Mouse (Mus musculus): ENCODE data around the gene Elf3. TPM values are rescaled to one million over a fixed set of nuclear protein-coding genes. Genes with fewer than 3 reads are reported as not detected.
"Not testable (repeated sequence)": the region's sequence is repeated elsewhere in the genome, so short reads cannot be mapped to it uniquely, and the experiment has no call there.

Gene Elf3
- polyA plus RNA-seq, 1 experiment = not detected

GRCm38 (mm10) chr1:135237131-135237851 lies 21.1 kb downstream of the Elf3 start:
- H3K27ac ChIP-seq (ENCODE audit: control insufficient read depth, insufficient read depth, low read depth, low read length) = no peak overlapping the region

GRCm38 (mm10) chr1:135234771-135235170 lies 23.6 kb downstream of the Elf3 start:
- no peaks in the 10 kb centered on the region for H3K36me3 ChIP-seq (ENCODE audit: control insufficient read depth, insufficient read depth, low read length)
- H3K4me1 ChIP-seq (ENCODE audit: control insufficient read depth, insufficient read depth, low read length) = no peaks in the 10 kb centered on the region; the same call in none of the 2 replicates
- H3K27ac ChIP-seq (ENCODE audit: control insufficient read depth, insufficient read depth, low read depth, low read length) = no peak overlapping the region
- no peaks in the 10 kb centered on the region for H3K27me3 ChIP-seq (ENCODE audit: control insufficient read depth, insufficient read depth, low read length)
- H3K4me3 ChIP-seq (ENCODE audit: control insufficient read depth, low read depth, low read length) = no peak overlapping the region
- TF ChIP-seq POLR2A (IDR thresholded peaks at IDR 0.05; ENCODE audit: control insufficient read depth, low read depth, low read length) (no peak), CTCF (IDR thresholded peaks at IDR 0.05; ENCODE audit: control insufficient read depth, insufficient read depth, insufficient replicate concordance, low read depth, low read length) (no peak)

More at GRCm38 (mm10) chr1:135237131-135237851, 21.1 kb downstream of the Elf3 start:
- Histone ChIP-seq H3K36me3 (ENCODE audit: control insufficient read depth, insufficient read depth, low read length) (no peaks in the 10 kb centered on the region), H3K4me3 (ENCODE audit: control insufficient read depth, low read depth, low read length) (no peak overlapping the region), H3K27me3 (ENCODE audit: control insufficient read depth, insufficient read depth, low read length) (no peaks in the 10 kb centered on the region), H3K4me1 (ENCODE audit: control insufficient read depth, insufficient read depth, low read length) (no peaks in the 10 kb centered on the region; the same call in none of the 2 replicates)
- TF ChIP-seq CTCF (IDR thresholded peaks at IDR 0.05; ENCODE audit: control insufficient read depth, insufficient read depth, insufficient replicate concordance, low read depth, low read length) (no peak), POLR2A (IDR thresholded peaks at IDR 0.05; ENCODE audit: control insufficient read depth, low read depth, low read length) (no peak)

- H3K36me3 ChIP-seq (ENCODE audit: control insufficient read depth, insufficient read depth, low read length) = no peaks in the 10 kb centered on the region
- H3K27me3 ChIP-seq (ENCODE audit: control insufficient read depth, insufficient read depth, low read length) = no peaks in the 10 kb centered on the region
- no peak for TF ChIP-seq CTCF (IDR thresholded peaks at IDR 0.05; ENCODE audit: control insufficient read depth, insufficient read depth, insufficient replicate concordance, low read depth, low read length)
- no peak for TF ChIP-seq POLR2A (IDR thresholded peaks at IDR 0.05; ENCODE audit: control insufficient read depth, low read depth, low read length)
- H3K27ac ChIP-seq (ENCODE audit: control insufficient read depth, insufficient read depth, low read depth, low read length) = no peak overlapping the region
- H3K4me1 ChIP-seq (ENCODE audit: control insufficient read depth, insufficient read depth, low read length) = no peaks in the 10 kb centered on the region; the same call in none of the 2 replicates
- H3K4me3 ChIP-seq (ENCODE audit: control insufficient read depth, low read depth, low read length) = no peak overlapping the region
Measured at GRCm38 (mm10) chr1:135233961-135234360, 24.4 kb downstream of the Elf3 start.

- H3K4me3 ChIP-seq (ENCODE audit: control insufficient read depth, low read depth, low read length); H3K27ac ChIP-seq (ENCODE audit: control insufficient read depth, insufficient read depth, low read depth, low read length); H3K27me3 ChIP-seq (ENCODE audit: control insufficient read depth, insufficient read depth, low read length); H3K36me3 ChIP-seq (ENCODE audit: control insufficient read depth, insufficient read depth, low read length); H3K4me1 ChIP-seq (ENCODE audit: control insufficient read depth, insufficient read depth, low read length): not testable (repeated sequence)
Measured at GRCm38 (mm10) chr1:135231878-135232277, 26.5 kb downstream of the Elf3 start.

- Histone ChIP-seq H3K4me3 (ENCODE audit: control insufficient read depth, low read depth, low read length) (no peak overlapping the region), H3K4me1 (ENCODE audit: control insufficient read depth, insufficient read depth, low read length) (no peaks in the 10 kb centered on the region), H3K36me3 (ENCODE audit: control insufficient read depth, insufficient read depth, low read length) (no peaks in the 10 kb centered on the region), H3K27ac (ENCODE audit: control insufficient read depth, insufficient read depth, low read depth, low read length) (no peak overlapping the region), H3K27me3 (ENCODE audit: control insufficient read depth, insufficient read depth, low read length) (no peaks in the 10 kb centered on the region)
- TF ChIP-seq CTCF (IDR thresholded peaks at IDR 0.05; ENCODE audit: control insufficient read depth, insufficient read depth, insufficient replicate concordance, low read depth, low read length) (no peak), POLR2A (IDR thresholded peaks at IDR 0.05; ENCODE audit: control insufficient read depth, low read depth, low read length) (no peak)
Measured at GRCm38 (mm10) chr1:135227339-135227950, 30.9 kb downstream of the Elf3 start.

- Histone ChIP-seq H3K4me3 (ENCODE audit: control insufficient read depth, low read depth, low read length) (no peak overlapping the region), H3K27me3 (ENCODE audit: control insufficient read depth, insufficient read depth, low read length) (no peaks in the 10 kb centered on the region), H3K27ac (ENCODE audit: control insufficient read depth, insufficient read depth, low read depth, low read length) (no peak overlapping the region), H3K4me1 (ENCODE audit: control insufficient read depth, insufficient read depth, low read length) (no peaks in the 10 kb centered on the region), H3K36me3 (ENCODE audit: control insufficient read depth, insufficient read depth, low read length) (no peaks in the 10 kb centered on the region)
- TF ChIP-seq CTCF (IDR thresholded peaks at IDR 0.05; ENCODE audit: control insufficient read depth, insufficient read depth, insufficient replicate concordance, low read depth, low read length) = no peak
- TF ChIP-seq POLR2A (IDR thresholded peaks at IDR 0.05; ENCODE audit: control insufficient read depth, low read depth, low read length) = no peak
Measured at GRCm38 (mm10) chr1:135224981-135225604, 33.3 kb downstream of the Elf3 start.

- no peaks in the 10 kb centered on the region for H3K27me3 ChIP-seq (ENCODE audit: control insufficient read depth, insufficient read depth, low read length)
- H3K4me1 ChIP-seq (ENCODE audit: control insufficient read depth, insufficient read depth, low read length) = no peaks in the 10 kb centered on the region
- H3K36me3 ChIP-seq (ENCODE audit: control insufficient read depth, insufficient read depth, low read length) = no peaks in the 10 kb centered on the region
- H3K4me3 ChIP-seq (ENCODE audit: control insufficient read depth, low read depth, low read length) = no peak overlapping the region
- TF ChIP-seq POLR2A (IDR thresholded peaks at IDR 0.05; ENCODE audit: control insufficient read depth, low read depth, low read length) (no peak), CTCF (IDR thresholded peaks at IDR 0.05; ENCODE audit: control insufficient read depth, insufficient read depth, insufficient replicate concordance, low read depth, low read length) (no peak)
- H3K27ac ChIP-seq (ENCODE audit: control insufficient read depth, insufficient read depth, low read depth, low read length) = no peak overlapping the region
Measured at GRCm38 (mm10) chr1:135224147-135224546, 34.2 kb downstream of the Elf3 start.

All from testis, adult 2 months (tissue).